Mouse (Mus musculus) adipose tissue, adult 10 weeks (tissue): ENCODE measurements around the gene Ddx24. TPM values are rescaled to one million over a fixed set of nuclear protein-coding genes. Genes with fewer than 3 reads are reported as not detected.

Experiments used
- polyA plus RNA-seq: library from polyadenylated mRNA; stranded (reverse); fragments of 350-450 nt; fragmentation: Illumina TruSeq; extraction: RNeasy Lipid Tissue Mini Kit (QIAGEN cat#74804); gene quantifications from one replicate; pipeline ENCODE4 v1.2.3, GENCODE M21; 2014; ENCODE audit warnings: low read depth, low replicate concordance

The Ddx24 gene
- polyA plus RNA-seq = 65.3 TPM

DNA sequence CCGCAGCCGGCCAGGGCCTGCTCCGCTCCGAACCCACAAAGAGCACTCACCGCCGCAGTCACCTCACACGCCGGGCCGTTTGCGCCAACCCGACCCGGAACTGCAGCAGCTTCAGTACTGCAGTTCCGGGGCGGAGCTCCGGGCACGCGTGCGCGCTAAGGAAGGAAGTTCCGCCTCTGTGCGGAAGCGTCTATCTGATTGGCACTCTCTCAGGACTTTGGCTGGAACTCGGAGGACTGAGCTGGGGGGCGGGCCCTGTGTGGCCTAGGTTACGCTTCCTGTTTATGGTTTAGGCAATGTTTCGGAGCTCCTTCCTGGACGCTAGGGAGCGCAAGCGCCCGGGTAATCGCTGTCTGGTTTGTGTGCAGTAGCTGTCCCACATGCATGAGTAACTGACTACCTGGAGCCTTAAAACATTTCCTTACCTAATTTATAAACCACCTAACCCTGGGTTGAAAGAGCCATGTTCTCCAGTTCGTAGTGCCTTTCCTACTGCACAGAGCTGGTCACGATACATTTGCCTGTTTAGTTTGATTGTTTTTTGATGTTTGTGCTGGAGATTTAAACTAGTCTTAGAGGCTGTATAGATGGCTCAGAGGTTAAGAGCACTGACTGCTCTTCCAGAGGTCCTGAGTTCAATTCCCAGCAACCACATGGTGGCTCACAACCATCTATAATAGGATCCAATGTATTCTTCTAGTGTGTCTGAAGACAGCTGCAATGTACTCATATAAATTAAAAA is at the start of gene Ddx24:
Gene Ddx24, minus strand, starts transcription at position 102 of the 742 bp plus-strand sequence.

DNA sequence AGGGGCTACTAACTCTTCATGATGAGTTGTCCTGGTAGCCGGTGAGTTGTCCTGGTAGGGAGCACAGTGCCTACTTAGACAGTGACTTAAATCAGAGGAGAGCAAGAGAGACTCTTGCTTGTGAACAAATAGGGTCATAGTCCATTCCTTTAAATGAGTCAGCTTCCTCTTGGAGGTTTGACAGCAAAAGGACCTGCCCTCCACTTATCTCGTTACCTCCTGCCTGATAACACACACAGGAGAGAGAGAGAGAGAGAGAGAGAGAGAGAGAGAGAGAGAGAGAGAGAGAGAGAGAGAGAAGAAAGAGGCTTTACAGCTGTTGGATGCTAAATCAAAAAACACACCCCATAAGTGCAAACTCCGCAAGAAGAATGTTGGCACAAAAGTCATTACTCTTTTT is 31.5 kb upstream of the Ddx24 start, which contains the start of gene Ifi27l2b:
Gene Ifi27l2b, minus strand, starts transcription at position 84 of the 400 bp plus-strand sequence.

DNA sequence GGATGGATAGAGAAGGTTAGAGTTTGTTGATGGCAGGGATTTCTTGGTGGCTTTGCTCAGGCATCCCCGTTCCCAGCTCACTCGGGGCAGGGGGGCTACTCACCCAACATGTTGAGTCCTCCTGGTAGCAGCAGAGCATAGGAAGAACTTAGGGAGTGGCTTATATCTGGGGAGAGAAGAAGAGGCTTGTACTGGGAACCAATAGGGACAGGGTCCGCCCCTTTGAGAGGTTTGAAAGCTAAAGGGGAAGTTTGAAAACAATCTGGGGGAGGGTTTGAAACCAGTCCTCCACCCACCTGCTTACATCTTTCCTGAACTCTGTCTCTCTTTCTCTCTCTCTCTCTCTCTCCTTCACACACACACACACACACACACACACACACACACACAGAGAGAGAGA is 17.9 kb upstream of the Ddx24 start, which contains the start of gene Ifi27l2a:
Gene Ifi27l2a, minus strand, starts transcription at position 157 of the 400 bp plus-strand sequence.

DNA sequence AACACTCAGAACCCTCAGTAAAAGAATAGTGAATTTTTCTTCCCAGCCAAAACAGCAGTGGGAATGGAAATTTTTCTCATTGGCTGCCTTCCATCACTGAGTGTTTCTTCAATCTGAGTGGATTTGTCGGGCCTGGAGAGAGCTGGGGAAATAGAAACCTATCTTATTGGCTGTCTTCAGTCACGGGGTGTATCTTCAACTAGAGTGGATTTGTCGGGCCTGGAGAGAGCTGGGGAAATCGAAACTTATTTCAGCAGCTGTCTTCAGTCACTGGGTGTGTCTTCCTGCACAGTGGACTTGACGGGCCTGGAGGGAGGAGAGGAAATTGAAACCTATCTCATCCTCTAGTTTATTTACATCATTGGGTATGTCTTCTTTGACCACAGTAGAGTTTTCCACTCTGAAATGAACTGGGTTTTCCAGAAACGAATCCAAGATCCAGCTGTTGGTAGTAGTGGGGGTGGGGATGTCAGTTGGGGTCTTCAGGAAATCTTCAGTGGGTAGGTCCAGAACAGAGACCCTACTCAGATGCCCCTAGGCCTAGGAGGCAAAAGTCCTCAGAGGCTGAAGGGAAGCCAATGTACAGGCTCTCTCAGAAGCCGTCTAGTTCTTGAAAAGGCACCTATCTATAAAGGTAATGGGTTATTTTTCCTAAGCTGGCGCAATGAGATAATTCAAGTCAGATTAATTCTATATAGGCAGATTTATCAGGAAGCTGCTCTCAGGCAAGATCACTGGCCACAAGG is 8.5 kb upstream of the Ddx24 start, which contains the start of gene Ifi27:
Gene Ifi27, plus strand, starts transcription at position 226 of the 746 bp plus-strand sequence.

DNA sequence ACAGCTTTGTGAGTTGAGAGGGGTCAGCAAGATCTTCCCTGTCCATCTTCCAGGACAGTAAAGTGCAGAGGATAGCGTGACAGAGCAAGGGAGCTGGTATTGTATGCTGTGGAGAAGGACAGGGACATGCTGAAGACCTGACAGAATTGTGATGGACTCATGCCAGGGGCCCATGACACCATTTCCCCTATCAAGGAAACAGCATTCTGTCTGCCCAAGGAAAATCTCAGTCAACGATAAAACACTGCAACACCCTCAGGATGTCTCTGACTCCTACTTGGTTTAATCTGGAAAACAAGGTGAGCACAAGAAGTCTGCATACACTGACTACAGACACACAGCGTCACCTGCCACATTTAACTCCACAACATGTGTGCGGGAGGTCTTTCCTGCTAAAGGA is 17.9 kb downstream of the Ddx24 start, which contains the start of gene 9330161L09Rik:
Gene 9330161L09Rik, minus strand, starts transcription at position 101 of the 400 bp plus-strand sequence.

DNA sequence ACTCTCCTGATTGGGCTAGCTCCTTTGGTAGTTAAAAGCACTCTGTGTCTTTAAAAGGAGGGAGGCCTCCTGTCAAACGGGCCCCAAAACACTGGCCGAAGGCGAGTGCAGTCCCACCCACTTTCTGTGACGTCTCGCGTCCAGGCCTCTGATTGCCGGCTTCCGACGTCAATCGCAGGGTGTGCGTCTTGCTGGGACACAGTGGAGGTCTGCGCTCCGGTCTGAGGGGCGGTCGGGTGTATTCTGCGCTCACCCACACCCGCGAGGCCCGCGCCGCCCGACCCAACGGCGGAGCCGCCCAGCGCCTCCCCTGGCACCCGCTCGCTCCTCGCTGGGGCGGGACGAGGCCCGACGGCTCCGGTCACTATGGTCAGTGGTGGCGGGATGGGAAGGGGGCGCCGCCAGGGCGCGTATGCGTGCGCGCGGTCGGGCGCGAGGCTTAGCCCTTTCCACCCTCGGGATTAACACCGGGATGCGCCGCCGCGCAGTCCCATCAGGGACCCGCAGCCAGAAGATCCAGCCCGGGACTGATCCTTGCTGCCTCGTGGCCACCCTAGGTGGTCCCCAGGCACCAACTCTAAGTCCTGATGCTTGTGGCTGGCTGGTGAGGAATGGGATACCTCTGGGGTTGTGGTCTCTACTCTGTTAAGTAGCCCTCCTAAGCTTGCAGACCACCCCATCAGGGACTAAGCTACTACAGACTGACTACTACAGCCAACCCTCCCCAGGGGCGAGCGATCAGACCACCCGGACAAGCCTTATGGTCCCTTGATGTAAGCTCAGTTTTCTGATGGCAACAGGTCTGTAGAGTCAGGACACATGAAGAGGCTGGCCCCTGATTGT is 36.9 kb downstream of the Ddx24 start, which contains the start of gene Otub2:
Gene Otub2, plus strand, starts transcription at position 178 of the 843 bp plus-strand sequence.

Other genes starting within 250 kb of the Ddx24 start
- 0.37 TPM for gene Prima1, start 183.7 kb downstream of the Ddx24 start, polyA plus RNA-seq
- 0.51 TPM for gene Fam181a, start 114.9 kb downstream of the Ddx24 start, polyA plus RNA-seq
- gene Asb2, start 69.8 kb downstream of the Ddx24 start, polyA plus RNA-seq = 7.5 TPM
- gene Otub2, start 37.1 kb downstream of the Ddx24 start, polyA plus RNA-seq = 10.4 TPM
- not detected for gene 9330161L09Rik, start 18.0 kb downstream of the Ddx24 start, polyA plus RNA-seq
- gene Ifi27, start 8.4 kb upstream of the Ddx24 start, polyA plus RNA-seq = 292 TPM
- 1,280 TPM for gene Ifi27l2a, start 17.9 kb upstream of the Ddx24 start, polyA plus RNA-seq
- not detected for gene Ifi27l2b, start 31.4 kb upstream of the Ddx24 start, polyA plus RNA-seq
- gene Ppp4r4, start 106.5 kb upstream of the Ddx24 start, polyA plus RNA-seq = 3.9 TPM
- not detected for gene Serpina10, start 205.6 kb upstream of the Ddx24 start, polyA plus RNA-seq
- gene Serpina6, start 231.4 kb upstream of the Ddx24 start, polyA plus RNA-seq = not detected